Mouse (Mus musculus) liver, adult 2 months (tissue): ENCODE data around the gene Hspa8.

Experiments
- CTCF ChIP-seq: fragments of 200-500 bp; IDR thresholded peaks from 2 replicates; pipeline ENCODE4 v1.5.1; 2011; ENCODE audit warnings: low read depth, low read length, control low read depth
- POLR2A ChIP-seq: fragments of 200-500 bp; IDR thresholded peaks from 2 replicates; pipeline ENCODE4 v1.6.1; 2011; ENCODE audit warnings: low read length, control low read depth; ENCODE audit not compliant: insufficient read depth; ENCODE audit errors: extremely low read depth

- TF ChIP-seq POLR2A (no peak), CTCF (peak; percentile 34)
These were observed 11.1 kb downstream of the Hspa8 start for GRCm38 (mm10) chr9:40811860-40812259.
